Mouse (Mus musculus) testis, adult 2 months (tissue): ENCODE data around the gene Hectd4. TPM values are rescaled to one million over a fixed set of nuclear protein-coding genes. Genes with fewer than 3 reads are reported as not detected.

Experiments used
- H3K27ac ChIP-seq: fragments of 200-500 bp; 2 replicates; pipeline ENCODE4 v1.5.1; 2012; ENCODE audit warnings: low read depth, low read length; ENCODE audit not compliant: control insufficient read depth, insufficient read depth
- H3K27me3 ChIP-seq: fragments of 200-500 bp; 2 replicates; pipeline ENCODE4 v1.6.1; 2012; ENCODE audit warnings: mild to moderate bottlenecking, low read length, moderate library complexity; ENCODE audit not compliant: control insufficient read depth, insufficient read depth
- H3K36me3 ChIP-seq: fragments of 200-500 bp; 2 replicates; pipeline ENCODE4 v1.6.1; 2012; ENCODE audit warnings: mild to moderate bottlenecking, low read length; ENCODE audit not compliant: control insufficient read depth, insufficient read depth
- H3K4me1 ChIP-seq: fragments of 200-500 bp; 2 replicates; pipeline ENCODE4 v1.6.1; 2012; ENCODE audit warnings: low read length; ENCODE audit not compliant: control insufficient read depth, insufficient read depth
- H3K4me3 ChIP-seq: fragments of 200-500 bp; 2 replicates; pipeline ENCODE4 v1.5.1; 2012; ENCODE audit warnings: low read depth, mild to moderate bottlenecking, low read length, moderate library complexity, mixed read lengths; ENCODE audit not compliant: control insufficient read depth
- CTCF ChIP-seq: fragments of 200-500 bp; IDR thresholded peaks from 2 replicates; pipeline ENCODE4 v1.5.1; 2012; ENCODE audit warnings: low read depth, mild to moderate bottlenecking, inconsistent platforms, low read length, moderate library complexity; ENCODE audit not compliant: control insufficient read depth, insufficient read depth, insufficient replicate concordance
- POLR2A ChIP-seq: fragments of 200-500 bp; IDR thresholded peaks from 2 replicates; pipeline ENCODE4 v1.6.1; 2012; ENCODE audit warnings: low read depth, mild to moderate bottlenecking, inconsistent platforms, low read length, moderate library complexity; ENCODE audit not compliant: control insufficient read depth
- polyA plus RNA-seq: library from polyadenylated mRNA; depleted of rRNA; stranded (reverse); fragments of >200 nt; gene quantifications from 2 replicates; pipeline ENCODE4 v1.2.3, GENCODE M21; 2012

The Hectd4 gene
- polyA plus RNA-seq, 1 experiment = 41.8 TPM

- Histone ChIP-seq H3K27me3 (no peaks in the 10 kb centered on the region), H3K4me1 (no peaks in the 10 kb centered on the region), H3K36me3 (no peaks in the 10 kb centered on the region), H3K4me3 (no peak overlapping the region), H3K27ac (no peak overlapping the region)
- TF ChIP-seq CTCF (no peak), POLR2A (no peak)
These were observed 19.8 kb downstream of the Hectd4 start for GRCm38 (mm10) chr5:121239846-121240245.

GRCm38 (mm10) chr5:121241182-121241581 is 21.2 kb downstream of the Hectd4 start:
- TF ChIP-seq CTCF = no peak
- TF ChIP-seq POLR2A = no peak
- Histone ChIP-seq H3K27me3 (no peaks in the 10 kb centered on the region), H3K4me3 (no peak overlapping the region), H3K36me3 (no peaks in the 10 kb centered on the region), H3K27ac (no peak overlapping the region), H3K4me1 (no peaks in the 10 kb centered on the region)

GRCm38 (mm10) chr5:121242261-121242660 is 22.2 kb downstream of the Hectd4 start:
- no peak for TF ChIP-seq POLR2A
- no peak for TF ChIP-seq CTCF
- no peaks in the 10 kb centered on the region for H3K36me3 ChIP-seq

GRCm38 (mm10) chr5:121242701-121243100 is 22.7 kb downstream of the Hectd4 start:
- no peaks in the 10 kb centered on the region for H3K4me1 ChIP-seq
- TF ChIP-seq POLR2A = no peak
- TF ChIP-seq CTCF = no peak
- H3K36me3 ChIP-seq = no peaks in the 10 kb centered on the region; the same call in 1 of the 2 replicates
- H3K27ac ChIP-seq = no peak overlapping the region
- H3K27me3 ChIP-seq = no peaks in the 10 kb centered on the region
- no peak overlapping the region for H3K4me3 ChIP-seq

More at GRCm38 (mm10) chr5:121242261-121242660, 22.2 kb downstream of the Hectd4 start:
- Histone ChIP-seq H3K27me3 (no peaks in the 10 kb centered on the region), H3K4me1 (no peaks in the 10 kb centered on the region), H3K4me3 (no peak overlapping the region), H3K27ac (no peak overlapping the region)

- no peaks in the 10 kb centered on the region for H3K4me1 ChIP-seq
- TF ChIP-seq POLR2A = no peak
- TF ChIP-seq CTCF = no peak
- H3K36me3 ChIP-seq = no peaks in the 10 kb centered on the region; the same call in 1 of the 2 replicates
- no peak overlapping the region for H3K4me3 ChIP-seq
- H3K27me3 ChIP-seq = no peaks in the 10 kb centered on the region
- no peak overlapping the region for H3K27ac ChIP-seq
These were observed 23.8 kb downstream of the Hectd4 start for GRCm38 (mm10) chr5:121243676-121244364.

GRCm38 (mm10) chr5:121244365-121244731 is 24.3 kb downstream of the Hectd4 start:
- Histone ChIP-seq H3K27ac (no peak overlapping the region), H3K36me3 (no peaks in the 10 kb centered on the region; the same call in 1 of the 2 replicates), H3K4me3 (no peak overlapping the region), H3K4me1 (no peaks in the 10 kb centered on the region), H3K27me3 (no peaks in the 10 kb centered on the region)
- TF ChIP-seq CTCF (no peak), POLR2A (no peak)

GRCm38 (mm10) chr5:121245201-121245600 is 25.2 kb downstream of the Hectd4 start:
- TF ChIP-seq CTCF (no peak), POLR2A (no peak)
- Histone ChIP-seq H3K36me3 (no peaks in the 10 kb centered on the region; the same call in 1 of the 2 replicates), H3K4me3 (no peak overlapping the region), H3K27ac (no peak overlapping the region), H3K27me3 (no peaks in the 10 kb centered on the region), H3K4me1 (no peaks in the 10 kb centered on the region)

GRCm38 (mm10) chr5:121248766-121249394 is 28.9 kb downstream of the Hectd4 start:
- Histone ChIP-seq H3K36me3 (no peaks in the 10 kb centered on the region; the same call in 1 of the 2 replicates), H3K4me3 (no peak overlapping the region), H3K27ac (no peak overlapping the region), H3K4me1 (no peaks in the 10 kb centered on the region), H3K27me3 (no peaks in the 10 kb centered on the region)
- no peak for TF ChIP-seq POLR2A
- no peak for TF ChIP-seq CTCF
